Comparison of ENCODE assay signal across 8 mouse cellular contexts in genomic region chr11:78159096-78159495, GRCm38 (mm10). TPM values are rescaled to one million over a fixed set of nuclear protein-coding genes. Genes with fewer than 3 reads are reported as not detected.
DNase-seq lines count a peak whose midpoint lies in the region; ATAC-seq lines count a peak whose summit lies in the region.

No protein-coding gene starts in this region.

- no peak overlapping the region for H3K4me3 ChIP-seq in hindbrain, embryonic 15.5 days

- no peaks in the 10 kb centered on the region for H3K9me3 ChIP-seq in hindbrain, embryonic 15.5 days

- 23% methylated on average over 2 of the region's 2 CpGs for WGBS in hindbrain, embryonic 15.5 days

- peak; percentile 93 for DNase-seq in NIH3T3 (ENCODE audit: low read depth)
- DNase-seq in cerebellum, adult 9-10 months: peak; percentile 91
- DNase-seq in frontal cortex, postnatal 14 days (ENCODE audit: low spot score in 2 of 2): peak; percentile 69 to 74
- DNase-seq in left cerebral cortex, adult 11 months (ENCODE audit: low spot score): peak; percentile 78
- DNase-seq in lung, postnatal 4 days: peak; percentile 80 to 90
- DNase-seq in retina, postnatal 7 days (ENCODE audit: low read depth, low spot score): peak; percentile 79
- DNase-seq in urinary bladder, postnatal 36 days (ENCODE audit: low spot score in 2 of 2): peak; percentile 60 to 74

- H3K4me2 ChIP-seq in hindbrain, embryonic 15.5 days: no peak overlapping the region

- 0 out of 2 replicates have a peak overlapping the region, but pooled peaks have one; percentile 18 for H3K27ac ChIP-seq in hindbrain, embryonic 15.5 days (replicated peaks)

- peaks cover 59% of the 10 kb centered on the region for H3K4me1 ChIP-seq in hindbrain, embryonic 15.5 days (replicated peaks)

- no peak overlapping the region for H3K9ac ChIP-seq in hindbrain, embryonic 15.5 days

- peaks cover 52% of the 10 kb centered on the region for H3K36me3 ChIP-seq in hindbrain, embryonic 15.5 days

- no peaks in the 10 kb centered on the region for H3K27me3 ChIP-seq in hindbrain, embryonic 15.5 days

- ATAC-seq in hindbrain, embryonic 15.5 days (ENCODE audit: low FRiP score, low read depth): peak; percentile 28; the same call in 1 of the 2 replicates

RNA-seq across cellular contexts. Expression of gene Traf4, which starts 6.3 kb away (rescaled TPM):
- 98.7 and 102 TPM in 2 replicates for polyA plus RNA-seq in hindbrain, embryonic 15.5 days (2015; fragmentation: Nextera tagmentation; extraction: Ambion mirVana)

RNA-seq across cellular contexts. Expression of gene Nek8, which starts 17.4 kb away (rescaled TPM):
- 7.5 and 8.5 TPM in 2 replicates for polyA plus RNA-seq in hindbrain, embryonic 15.5 days (2015; fragmentation: Nextera tagmentation; extraction: Ambion mirVana)

RNA-seq across cellular contexts. Expression of gene Tlcd1, which starts 17.4 kb away (rescaled TPM):
- polyA plus RNA-seq in hindbrain, embryonic 15.5 days (2015; fragmentation: Nextera tagmentation; extraction: Ambion mirVana): 12.8 and 13.2 TPM in 2 replicates

RNA-seq across cellular contexts. Expression of gene Rpl23a, which starts 24.3 kb away (rescaled TPM):
- polyA plus RNA-seq in hindbrain, embryonic 15.5 days (2015; fragmentation: Nextera tagmentation; extraction: Ambion mirVana): 743 and 824 TPM in 2 replicates

RNA-seq across cellular contexts. Expression of gene Rab34, which starts 29.1 kb away (rescaled TPM):
- 58.0 and 65.7 TPM in 2 replicates for polyA plus RNA-seq in hindbrain, embryonic 15.5 days (2015; fragmentation: Nextera tagmentation; extraction: Ambion mirVana)
